Mouse (Mus musculus) midbrain, embryonic 10.5 days (tissue): ENCODE measurements around the gene Hcn1. TPM values are rescaled to one million over a fixed set of nuclear protein-coding genes. Genes with fewer than 3 reads are reported as not detected.

Experiments
- DNase-seq: peaks from one replicate; pipeline ENCODE4 v3.0.0-alpha.2; 2017; ENCODE audit warnings: low spot score
- H3K27ac ChIP-seq: fragments of 300-500 bp; sonication (generic); replicated peaks from 2 replicates; pipeline ENCODE4 v1.5.1; 2016; ENCODE audit warnings: mild to moderate bottlenecking
- H3K27me3 ChIP-seq: fragments of 300-500 bp; sonication (generic); 2 replicates; pipeline ENCODE4 v1.6.1; 2016; ENCODE audit warnings: low read depth, mild to moderate bottlenecking; ENCODE audit not compliant: poor library complexity, severe bottlenecking
- H3K36me3 ChIP-seq: fragments of 300-500 bp; sonication (generic); 2 replicates; pipeline ENCODE4 v1.6.1; 2016; ENCODE audit warnings: mild to moderate bottlenecking, moderate library complexity
- H3K4me1 ChIP-seq: fragments of 300-500 bp; sonication (generic); 2 replicates; pipeline ENCODE4 v1.6.1; 2016
- H3K4me3 ChIP-seq: fragments of 300-500 bp; sonication (generic); 2 replicates; pipeline ENCODE4 v1.5.1; 2016; ENCODE audit warnings: mild to moderate bottlenecking, moderate library complexity
- H3K9me3 ChIP-seq: fragments of 300-500 bp; sonication (generic); replicated peaks from 2 replicates; pipeline ENCODE4 v1.6.1; 2016; ENCODE audit warnings: mild to moderate bottlenecking
- WGBS: fragments of 180-500 bp; shearing (Covaris S2); methylation state at CpG from one replicate; pipeline ENCODE4 v1.1.7; 2016; 5-methylcytosine and 5-hydroxymethylcytosine counted together
- polyA plus RNA-seq: library from polyadenylated mRNA; unstranded; fragments of >200 nt; fragmentation: Nextera tagmentation; extraction: Ambion mirVana; gene quantifications from 2 replicates; pipeline ENCODE4 v1.2.1, GENCODE M21; 2016

Hcn1 gene
- polyA plus RNA-seq, 1 experiment from 2014 or later, result 0.02 TPM

- Histone ChIP-seq H3K36me3 (no peaks in the 10 kb centered on the region), H3K4me3 (no peak overlapping the region), H3K27me3 (no peaks in the 10 kb centered on the region), H3K27ac (no peak overlapping the region), H3K9me3 (no peaks in the 10 kb centered on the region), H3K4me1 (no peaks in the 10 kb centered on the region)
- no peak for DNase-seq
These were observed 108.7 kb downstream of the Hcn1 start for GRCm38 (mm10) chr13:117710811-117711210.

GRCm38 (mm10) chr13:117722090-117722489, 120.0 kb downstream of the Hcn1 start:
- no peaks in the 10 kb centered on the region for H3K4me1 ChIP-seq
- H3K36me3 ChIP-seq, result no peaks in the 10 kb centered on the region
- WGBS, result 70% methylated on average over 4 of the region's 4 CpGs
- no peaks in the 10 kb centered on the region for H3K27me3 ChIP-seq
- no peak overlapping the region for H3K4me3 ChIP-seq
- no peak overlapping the region for H3K27ac ChIP-seq
- no peaks in the 10 kb centered on the region for H3K9me3 ChIP-seq
- no peak for DNase-seq

GRCm38 (mm10) chr13:117724083-117724482, 122.0 kb downstream of the Hcn1 start:
- Histone ChIP-seq H3K4me3 (no peak overlapping the region), H3K36me3 (no peaks in the 10 kb centered on the region), H3K27me3 (no peaks in the 10 kb centered on the region), H3K4me1 (no peaks in the 10 kb centered on the region), H3K9me3 (no peaks in the 10 kb centered on the region), H3K27ac (no peak overlapping the region)
- DNase-seq, result no peak
- 80% methylated on average over 3 of the region's 3 CpGs for whole genome bisulfite sequencing

DNA sequence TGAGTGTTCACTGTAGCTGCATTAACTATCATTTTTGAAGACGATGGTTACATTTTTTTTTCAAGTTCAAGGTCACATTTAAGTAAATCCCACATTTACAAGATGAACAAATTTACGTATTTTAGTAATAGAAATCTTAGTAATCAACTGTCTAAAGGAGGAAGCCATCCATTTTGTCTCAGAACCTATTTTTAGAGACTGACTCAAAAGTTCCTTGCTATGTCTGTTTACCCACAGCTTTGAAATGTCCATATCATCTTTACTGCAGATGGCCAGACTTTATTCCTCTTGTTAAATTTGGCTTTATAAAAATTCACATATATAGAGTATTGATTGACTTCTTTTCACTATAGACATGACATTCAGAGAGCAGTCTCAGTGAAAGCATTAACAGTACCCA, 126.3 kb downstream of the Hcn1 start:
- Histone ChIP-seq H3K36me3 (no peaks in the 10 kb centered on the region), H3K27me3 (no peaks in the 10 kb centered on the region), H3K27ac (no peak overlapping the region), H3K4me3 (no peak overlapping the region), H3K4me1 (no peaks in the 10 kb centered on the region), H3K9me3 (no peaks in the 10 kb centered on the region)
- 85% methylated on average over 2 of the region's 2 CpGs for WGBS
- no peak for DNase-seq

GRCm38 (mm10) chr13:117732738-117733137, 130.6 kb downstream of the Hcn1 start:
- no peak for DNase-seq
- Histone ChIP-seq H3K9me3 (no peaks in the 10 kb centered on the region), H3K4me3 (no peak overlapping the region), H3K27me3 (no peaks in the 10 kb centered on the region), H3K36me3 (no peaks in the 10 kb centered on the region), H3K4me1 (no peaks in the 10 kb centered on the region), H3K27ac (no peak overlapping the region)

- WGBS, result 91% methylated on average over 3 of the region's 3 CpGs
These were observed 142.3 kb downstream of the Hcn1 start for GRCm38 (mm10) chr13:117744451-117744850.

DNA sequence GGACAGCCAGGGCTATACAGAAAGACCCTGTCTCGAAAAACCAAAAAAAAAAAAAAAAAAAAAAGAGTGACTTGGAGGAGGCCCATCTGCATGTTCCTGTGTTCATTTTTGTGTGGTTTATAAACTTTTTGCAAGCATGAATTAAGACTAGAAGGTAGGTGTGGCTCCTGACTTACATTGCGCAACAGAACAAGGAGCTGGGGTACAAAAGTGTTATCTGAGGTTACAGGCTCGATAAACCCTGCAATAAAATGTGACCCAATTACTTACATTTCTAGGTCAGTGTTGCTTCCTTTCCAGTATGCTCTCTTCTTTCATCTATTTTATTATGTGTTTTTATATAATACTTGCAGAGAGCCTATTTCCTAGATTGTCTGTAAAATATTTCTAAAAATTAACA, 143.1 kb downstream of the Hcn1 start:
- Histone ChIP-seq H3K9me3 (no peaks in the 10 kb centered on the region), H3K4me1 (no peaks in the 10 kb centered on the region), H3K27ac (no peak overlapping the region), H3K27me3 (no peaks in the 10 kb centered on the region), H3K36me3 (no peaks in the 10 kb centered on the region), H3K4me3 (no peak overlapping the region)
- 88% methylated on average over 3 of the region's 3 CpGs for WGBS
- DNase-seq, result no peak

More at GRCm38 (mm10) chr13:117744451-117744850, 142.3 kb downstream of the Hcn1 start:
- no peaks in the 10 kb centered on the region for H3K9me3 ChIP-seq
- no peak overlapping the region for H3K4me3 ChIP-seq
- H3K36me3 ChIP-seq, result no peaks in the 10 kb centered on the region
- H3K4me1 ChIP-seq, result no peaks in the 10 kb centered on the region
- H3K27me3 ChIP-seq, result no peaks in the 10 kb centered on the region
- H3K27ac ChIP-seq, result no peak overlapping the region
- DNase-seq, result no peak

GRCm38 (mm10) chr13:117765487-117765886, 163.4 kb downstream of the Hcn1 start:
- WGBS, result 86% methylated on average over 6 of the region's 6 CpGs
- Histone ChIP-seq H3K36me3 (no peaks in the 10 kb centered on the region), H3K4me1 (no peaks in the 10 kb centered on the region), H3K27ac (no peak overlapping the region), H3K9me3 (no peaks in the 10 kb centered on the region), H3K27me3 (no peaks in the 10 kb centered on the region), H3K4me3 (no peak overlapping the region)
- no peak for DNase-seq

- DNase-seq, result no peak
- Histone ChIP-seq H3K9me3 (no peaks in the 10 kb centered on the region), H3K27ac (no peak overlapping the region), H3K36me3 (no peaks in the 10 kb centered on the region), H3K4me1 (no peaks in the 10 kb centered on the region), H3K27me3 (no peaks in the 10 kb centered on the region), H3K4me3 (no peak overlapping the region)
- 90% methylated on average over 2 of the region's 2 CpGs for WGBS
These were observed 183.3 kb downstream of the Hcn1 start for GRCm38 (mm10) chr13:117785376-117785775.

- 64% methylated on average over 1 of the region's 1 CpGs for WGBS
- no peaks in the 10 kb centered on the region for H3K27me3 ChIP-seq
- no peak overlapping the region for H3K27ac ChIP-seq
- no peaks in the 10 kb centered on the region for H3K36me3 ChIP-seq
- no peak overlapping the region for H3K4me3 ChIP-seq
- DNase-seq, result no peak
- no peaks in the 10 kb centered on the region for H3K4me1 ChIP-seq
- H3K9me3 ChIP-seq, result no peaks in the 10 kb centered on the region
These were observed 190.7 kb downstream of the Hcn1 start for GRCm38 (mm10) chr13:117792861-117793260.

- Histone ChIP-seq H3K27me3 (no peaks in the 10 kb centered on the region), H3K4me3 (no peak overlapping the region), H3K9me3 (no peaks in the 10 kb centered on the region), H3K36me3 (no peaks in the 10 kb centered on the region), H3K27ac (no peak overlapping the region), H3K4me1 (no peaks in the 10 kb centered on the region)
- no peak for DNase-seq
These were observed 198.9 kb downstream of the Hcn1 start for GRCm38 (mm10) chr13:117801061-117801460.

GRCm38 (mm10) chr13:117827628-117828027, 225.5 kb downstream of the Hcn1 start:
- no peak overlapping the region for H3K27ac ChIP-seq
- no peaks in the 10 kb centered on the region for H3K36me3 ChIP-seq
- no peaks in the 10 kb centered on the region for H3K4me1 ChIP-seq
- H3K4me3 ChIP-seq, result no peak overlapping the region
- DNase-seq, result no peak
- no peaks in the 10 kb centered on the region for H3K27me3 ChIP-seq
- 91% methylated on average over 5 of the region's 5 CpGs for WGBS
- H3K9me3 ChIP-seq, result no peaks in the 10 kb centered on the region

GRCm38 (mm10) chr13:117836658-117837057, 234.5 kb downstream of the Hcn1 start:
- no peak overlapping the region for H3K4me3 ChIP-seq
- no peak for DNase-seq
- no peaks in the 10 kb centered on the region for H3K9me3 ChIP-seq
- no peaks in the 10 kb centered on the region for H3K27me3 ChIP-seq
- no peaks in the 10 kb centered on the region for H3K36me3 ChIP-seq
- WGBS, result 46% methylated on average over 1 of the region's 1 CpGs
- no peaks in the 10 kb centered on the region for H3K4me1 ChIP-seq
- no peak overlapping the region for H3K27ac ChIP-seq

- DNase-seq, result no peak
- H3K36me3 ChIP-seq, result no peaks in the 10 kb centered on the region
- H3K27me3 ChIP-seq, result no peaks in the 10 kb centered on the region
- H3K27ac ChIP-seq, result no peak overlapping the region
- 97% methylated on average over 7 of the region's 7 CpGs for WGBS
- no peaks in the 10 kb centered on the region for H3K9me3 ChIP-seq
- no peak overlapping the region for H3K4me3 ChIP-seq
- H3K4me1 ChIP-seq, result no peaks in the 10 kb centered on the region
These were observed 236.1 kb downstream of the Hcn1 start for GRCm38 (mm10) chr13:117838264-117838663.
